Mouse (Mus musculus) activated CD4-positive, CD25-positive, alpha-beta regulatory T cell, adult 4 months (primary cell): ENCODE data around the gene 4632433K11Rik. TPM values are rescaled to one million over a fixed set of nuclear protein-coding genes. Genes with fewer than 3 reads are reported as not detected.

Experiments
- ATAC-seq: one replicate; pipeline ENCODE4 v1.8.0; 2017
- polyA plus RNA-seq, 2 experiments: library from polyadenylated mRNA; unstranded; fragments of 100-300 nt; shearing (Covaris generic); gene quantifications; one replicate each; pipeline ENCODE4 v1.2.1; 2017

Gene 4632433K11Rik
- polyA plus RNA-seq, 2 experiments from 2014 or later = not detected

GRCm38 (mm10) chr7:5020000-5020681 is 13.8 kb upstream of the 4632433K11Rik start, which contains the start of the genes Zfp865 and Ccdc106:
Gene Zfp865, plus strand, starts transcription at chr7:5020376.
Gene Ccdc106, plus strand, starts transcription at chr7:5020553.
- ATAC-seq = peak; percentile 87

DNA sequence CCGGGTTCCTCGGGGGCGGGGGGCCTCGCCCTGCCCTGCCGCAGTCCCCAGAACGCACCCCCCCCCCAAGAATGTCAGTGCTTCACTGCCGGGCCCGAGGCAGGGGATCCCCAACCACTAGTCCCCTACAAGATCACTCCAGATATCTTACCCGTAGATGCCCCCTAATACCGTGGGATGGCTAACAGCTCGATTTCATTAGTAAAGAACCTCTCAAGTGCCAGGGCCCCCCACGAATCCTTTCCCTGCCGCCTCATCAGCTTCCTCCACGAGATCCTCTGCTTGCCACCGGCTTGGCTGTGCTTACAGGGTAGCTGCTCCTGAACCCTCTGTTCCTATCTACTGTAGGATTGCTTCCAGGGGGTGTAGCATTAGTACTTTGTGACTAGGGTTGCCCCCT is 13.2 kb upstream of the 4632433K11Rik start:
- peak; percentile 5 for ATAC-seq

DNA sequence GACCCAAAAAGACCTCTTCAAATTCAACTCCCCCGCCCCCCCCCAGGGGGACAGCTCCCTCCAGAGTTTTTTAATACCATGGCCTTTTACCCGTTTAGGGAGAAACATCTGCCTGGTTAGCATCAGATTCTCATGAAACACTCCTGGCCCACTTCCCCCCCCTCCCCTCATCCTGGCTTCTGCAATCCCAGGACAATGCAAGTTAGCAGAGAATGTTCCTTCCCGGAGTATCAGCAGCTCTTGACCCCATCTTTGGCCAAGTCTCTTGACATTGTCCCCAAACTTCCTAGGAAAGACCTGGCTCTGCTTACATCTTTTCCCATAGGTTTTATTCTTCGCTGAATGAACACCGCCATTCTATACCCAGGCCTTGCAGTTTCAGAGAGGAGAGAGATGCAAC is 12.7 kb upstream of the 4632433K11Rik start:
- no peak for ATAC-seq

DNA sequence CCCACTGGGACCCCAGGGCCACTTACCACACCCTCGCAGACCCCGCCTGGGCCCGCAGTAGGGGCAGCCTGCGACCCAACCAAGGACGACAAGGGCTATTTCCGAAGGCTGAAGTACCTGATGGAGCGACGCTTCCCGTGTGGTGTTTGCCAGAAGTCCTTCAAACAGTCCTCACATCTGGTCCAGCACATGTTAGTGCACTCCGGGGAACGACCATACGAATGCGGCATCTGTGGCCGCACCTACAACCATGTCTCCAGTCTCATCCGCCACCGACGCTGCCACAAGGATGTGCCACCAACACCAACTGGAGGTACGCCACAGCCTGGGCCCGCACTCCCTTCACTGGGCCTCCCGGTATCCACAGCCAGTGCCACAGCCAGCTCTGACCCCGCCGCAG is 4.4 kb upstream of the 4632433K11Rik start:
- ATAC-seq = no peak

GRCm38 (mm10) chr7:5029946-5030345 is 4.0 kb upstream of the 4632433K11Rik start:
- ATAC-seq = no peak

DNA sequence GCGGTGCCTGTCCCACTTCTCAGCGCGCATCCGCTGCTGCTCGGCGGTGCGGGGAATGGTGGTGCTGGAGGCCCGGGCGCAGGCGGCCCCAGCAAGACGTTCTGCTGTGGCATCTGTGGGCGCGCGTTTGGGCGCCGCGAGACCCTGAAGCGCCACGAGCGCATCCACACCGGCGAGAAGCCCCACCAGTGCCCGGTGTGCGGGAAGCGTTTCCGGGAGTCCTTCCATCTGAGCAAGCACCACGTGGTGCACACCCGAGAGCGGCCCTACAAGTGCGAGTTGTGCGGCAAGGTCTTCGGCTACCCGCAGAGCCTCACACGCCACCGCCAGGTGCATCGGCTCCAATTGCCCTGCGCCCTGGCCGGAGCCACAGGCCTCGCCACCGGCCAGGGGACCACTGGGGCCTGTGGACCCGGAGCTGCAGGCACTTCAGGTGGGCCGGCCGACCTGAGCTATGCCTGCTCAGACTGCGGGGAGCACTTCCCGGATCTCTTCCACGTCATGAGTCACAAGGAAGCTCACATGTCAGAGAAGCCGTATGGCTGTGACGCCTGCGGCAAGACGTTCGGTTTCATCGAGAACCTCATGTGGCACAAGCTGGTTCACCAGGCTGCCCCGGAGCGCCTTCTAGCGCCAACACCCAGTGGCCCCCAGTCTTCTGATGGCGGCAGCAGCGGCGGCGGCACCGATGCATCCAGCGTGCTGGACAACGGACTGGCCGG is 3.2 kb upstream of the 4632433K11Rik start:
- no peak for ATAC-seq

DNA sequence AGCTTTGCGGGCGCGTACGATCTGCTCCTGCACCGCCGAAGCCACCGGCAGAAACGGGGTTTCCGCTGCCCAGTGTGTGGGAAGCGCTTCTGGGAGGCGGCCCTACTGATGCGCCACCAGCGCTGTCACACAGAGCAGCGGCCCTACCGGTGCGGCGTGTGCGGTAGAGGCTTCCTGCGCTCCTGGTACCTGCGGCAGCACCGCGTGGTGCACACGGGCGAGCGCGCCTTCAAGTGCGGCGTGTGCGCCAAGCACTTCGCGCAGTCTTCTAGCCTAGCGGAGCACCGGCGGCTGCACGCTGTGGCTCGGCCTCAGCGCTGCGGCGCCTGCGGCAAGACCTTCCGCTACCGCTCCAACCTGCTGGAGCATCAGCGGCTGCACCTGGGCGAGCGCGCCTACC is 2.4 kb upstream of the 4632433K11Rik start:
- no peak for ATAC-seq

- ATAC-seq = no peak
Observed at GRCm38 (mm10) chr7:5035628-5036027, 1.7 kb downstream of the 4632433K11Rik start.

GRCm38 (mm10) chr7:5036136-5036535 is 2.2 kb downstream of the 4632433K11Rik start:
- ATAC-seq = no peak

- ATAC-seq = no peak
Observed at GRCm38 (mm10) chr7:5037026-5037425, 3.1 kb downstream of the 4632433K11Rik start.

DNA sequence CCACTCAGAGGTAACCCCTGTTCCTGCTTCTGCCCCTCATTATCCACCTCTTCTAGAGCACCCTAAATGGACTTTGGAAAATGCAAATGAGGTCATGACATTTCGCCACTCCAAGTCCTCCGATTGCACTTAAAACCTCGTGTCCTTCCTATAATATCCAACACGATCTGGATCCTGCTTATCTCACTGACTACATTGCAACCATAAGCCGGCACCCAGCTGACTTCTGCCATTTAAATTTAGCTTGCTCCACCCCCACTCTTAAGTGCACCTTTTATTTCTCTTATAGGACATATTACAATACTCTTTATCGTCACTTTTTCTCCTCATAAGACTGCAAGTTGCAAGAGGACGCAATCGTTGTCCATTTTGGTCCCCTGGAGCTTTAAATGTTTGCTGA is 3.5 kb downstream of the 4632433K11Rik start:
- no peak for ATAC-seq

DNA sequence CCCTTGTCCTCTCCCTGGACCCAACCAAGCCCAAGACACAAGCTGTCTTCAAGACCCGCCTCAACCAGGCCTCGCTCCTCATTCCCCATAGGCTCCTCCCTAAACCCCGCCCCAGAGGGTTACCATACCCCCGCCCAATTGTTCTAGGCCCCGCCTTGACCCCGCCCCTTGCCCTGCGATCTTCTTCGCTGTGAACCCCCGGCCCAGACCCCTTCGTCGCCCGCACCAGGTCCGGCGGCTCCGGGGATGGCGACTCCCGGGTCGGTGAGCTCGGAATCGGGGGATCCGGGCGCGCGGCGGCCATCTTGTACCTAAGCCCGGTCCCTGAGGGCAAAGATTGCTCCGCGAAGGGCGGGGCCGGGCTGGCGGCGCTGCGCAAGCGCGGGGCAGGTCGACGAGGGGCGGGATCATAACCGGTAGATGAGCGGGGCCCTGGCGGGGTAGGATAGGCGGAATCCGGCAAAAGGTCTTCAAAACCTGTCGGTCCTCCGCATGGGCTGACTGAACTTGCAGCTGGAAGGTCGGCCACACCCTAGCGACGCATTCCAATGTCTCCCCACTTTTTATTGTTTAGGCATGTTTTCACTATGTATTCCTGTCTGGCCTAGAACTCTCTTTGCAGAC is 4.3 kb downstream of the 4632433K11Rik start, which contains the start of gene Zfp784:
Gene Zfp784, minus strand, starts transcription at position 338 of the 624 bp plus-strand sequence.
- ATAC-seq = peak; percentile 94

- ATAC-seq = no peak
Observed at GRCm38 (mm10) chr7:5038940-5039339, 5.0 kb downstream of the 4632433K11Rik start.

- ATAC-seq = no peak
Observed at GRCm38 (mm10) chr7:5044981-5045380, 11.1 kb downstream of the 4632433K11Rik start.

- ATAC-seq = no peak
Observed at GRCm38 (mm10) chr7:5046112-5046511, 12.2 kb downstream of the 4632433K11Rik start.

GRCm38 (mm10) chr7:5047313-5047712 is 13.4 kb downstream of the 4632433K11Rik start:
- no peak for ATAC-seq

DNA sequence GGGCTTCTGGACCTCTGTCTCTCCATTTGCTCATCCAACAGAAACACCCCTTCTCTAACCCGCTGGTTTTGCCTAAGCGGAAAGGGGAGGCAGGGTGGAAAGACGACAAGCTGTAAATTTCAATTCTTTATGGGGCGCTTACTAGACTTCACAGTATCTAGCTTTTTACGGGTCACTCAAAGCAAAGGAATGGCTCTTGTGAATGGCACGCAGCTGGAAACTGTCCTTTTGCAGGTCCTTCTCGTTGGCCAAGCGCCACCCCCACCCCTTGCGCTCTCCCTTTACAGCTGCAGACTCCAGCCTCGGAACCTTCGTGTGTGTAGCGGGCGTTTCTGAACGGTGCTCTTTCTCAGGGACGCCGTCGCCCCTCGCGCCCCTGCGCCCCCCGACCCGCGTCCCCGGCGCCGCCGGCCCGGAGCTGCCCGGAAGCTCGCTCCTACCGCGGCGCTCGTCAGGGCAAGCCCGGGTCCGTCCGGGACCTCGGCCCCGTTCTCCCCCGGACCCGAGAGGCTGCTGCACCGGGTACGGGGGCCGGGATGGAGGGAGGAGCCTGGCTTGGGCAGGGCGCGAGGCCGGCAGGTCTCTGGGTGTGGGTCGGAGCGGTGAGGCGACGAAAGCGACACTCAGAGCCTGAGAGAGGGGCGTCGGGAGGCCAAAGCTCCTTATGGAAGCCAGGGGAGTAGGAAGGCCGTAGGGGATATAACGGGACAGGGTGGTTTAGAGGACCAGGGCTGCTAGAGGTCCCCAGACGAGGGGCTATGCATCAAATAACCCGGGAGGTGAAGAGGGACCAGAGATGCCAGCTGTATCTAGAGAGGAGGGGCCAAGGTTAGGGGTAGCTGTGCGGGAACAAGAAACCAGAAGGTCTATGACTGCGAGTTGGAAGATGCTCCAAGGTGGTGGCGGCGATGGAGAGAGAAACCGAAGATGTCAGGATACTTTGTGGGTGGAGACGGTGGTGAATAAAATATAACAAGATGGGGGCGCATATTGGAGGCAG is 17.6 kb downstream of the 4632433K11Rik start, which contains the start of gene Zfp580:
Gene Zfp580, plus strand, starts transcription at position 346 of the 1,000 bp plus-strand sequence.
- peak; percentile 50 for ATAC-seq

DNA sequence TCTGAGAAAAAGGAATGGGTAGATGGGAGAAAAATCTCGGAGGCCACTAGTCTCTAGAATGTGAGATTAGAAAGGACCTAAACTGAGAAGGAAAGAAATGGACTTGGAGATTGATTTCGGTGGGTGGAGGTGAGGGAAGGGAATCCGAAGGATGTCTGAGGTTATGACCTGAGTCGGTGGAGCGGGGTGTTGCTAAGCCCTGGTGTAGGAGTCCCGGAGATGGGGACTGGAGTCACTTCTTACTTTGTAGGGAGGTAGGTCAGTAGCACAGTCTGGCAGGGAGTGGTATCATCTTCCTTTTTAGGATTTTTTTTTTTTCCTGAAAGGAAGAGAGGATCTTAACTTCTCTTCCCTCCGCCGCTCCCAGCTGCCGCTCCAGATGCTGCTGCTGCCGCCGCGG is 18.5 kb downstream of the 4632433K11Rik start:
- no peak for ATAC-seq

- no peak for ATAC-seq
Observed at GRCm38 (mm10) chr7:5052931-5053343, 19.0 kb downstream of the 4632433K11Rik start.

DNA sequence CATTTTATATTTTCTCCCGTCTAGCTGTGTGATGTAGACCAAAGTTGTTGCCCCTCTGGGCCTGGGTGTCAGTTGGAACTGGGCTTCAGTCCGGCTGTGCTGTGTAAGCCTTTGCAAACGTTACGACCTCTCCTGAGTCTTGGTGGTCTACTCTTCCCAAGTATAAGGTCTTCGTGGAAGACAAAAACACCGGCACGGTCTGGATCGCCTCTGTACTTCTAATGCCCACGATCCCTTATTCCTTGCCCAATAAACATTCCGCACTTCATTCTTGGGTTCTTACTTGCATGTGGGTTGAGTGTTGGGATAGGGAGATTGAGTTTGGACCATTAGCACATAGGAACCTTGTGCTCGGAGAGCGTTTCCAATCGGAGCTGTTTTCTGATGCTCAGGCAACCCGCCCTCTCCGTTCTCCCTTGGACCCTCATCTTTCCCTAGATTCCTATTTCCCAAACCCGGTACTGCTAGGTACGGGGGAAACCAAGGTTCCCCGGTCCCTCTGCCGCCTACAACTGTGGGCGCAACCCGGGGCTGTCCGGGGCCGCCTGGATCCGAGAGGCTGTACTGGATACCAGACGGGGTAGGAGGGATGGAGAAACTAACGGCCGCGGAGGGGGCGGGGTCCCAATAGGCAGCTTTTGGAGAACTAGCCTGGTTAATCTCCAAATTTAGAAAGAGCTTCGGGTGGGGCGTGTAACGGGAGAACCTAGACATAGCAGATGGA is 19.7 kb downstream of the 4632433K11Rik start:
- no peak for ATAC-seq

DNA sequence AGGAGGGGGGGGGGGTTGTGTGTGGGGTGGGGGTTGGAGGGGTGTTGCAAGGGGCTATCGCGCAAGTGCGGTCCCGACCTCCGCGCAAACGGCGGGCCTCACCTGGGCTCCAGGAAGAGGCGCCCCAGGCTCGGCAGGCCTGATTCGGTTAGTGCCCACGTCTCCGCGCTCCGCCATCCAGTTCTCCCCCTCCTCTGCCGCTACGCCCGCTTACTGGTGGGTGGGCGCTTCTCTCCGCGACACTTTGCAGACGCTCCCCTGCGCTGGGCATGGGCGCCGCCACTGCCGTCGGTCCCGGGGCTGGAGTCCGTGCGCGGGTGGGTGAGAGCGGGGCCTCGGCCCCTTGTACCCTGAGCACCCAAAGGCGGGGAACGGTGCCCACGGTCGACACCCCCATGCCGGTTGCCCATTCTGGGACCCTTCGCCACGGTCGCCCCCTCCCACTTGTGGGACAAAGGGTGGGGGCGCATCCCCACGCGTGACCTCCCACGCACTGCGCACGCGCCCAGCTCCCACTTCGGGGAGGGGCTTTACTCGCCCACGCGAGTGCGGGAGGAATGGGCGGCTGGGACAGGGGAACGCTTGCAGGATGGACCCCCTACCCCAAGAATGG is 22.8 kb downstream of the 4632433K11Rik start:
- no peak for ATAC-seq
